Mouse (Mus musculus) heart, postnatal 0 days (tissue): ENCODE data around the gene Srms. TPM values are rescaled to one million over a fixed set of nuclear protein-coding genes. Genes with fewer than 3 reads are reported as not detected.

Source experiments
- ATAC-seq: fragments of 200-750 bp; cut with Nextera tagmentation; 2 replicates; pipeline ENCODE4 v1.8.0; 2017; ENCODE audit warnings: low read depth, moderate number of reproducible peaks, moderate library complexity; ENCODE audit not compliant: insufficient read depth
- DNase-seq: peaks from one replicate; pipeline ENCODE4 v3.0.0-alpha.2; 2016; ENCODE audit warnings: low spot score
- H3K27ac ChIP-seq: fragments of 300-500 bp; sonication (generic); 2 replicates; pipeline ENCODE4 v1.5.1; 2014; ENCODE audit warnings: low read depth, mild to moderate bottlenecking
- H3K27me3 ChIP-seq: fragments of 300-500 bp; sonication (generic); 2 replicates; pipeline ENCODE4 v1.6.1; 2014; ENCODE audit warnings: low read length, mixed read lengths; ENCODE audit not compliant: control insufficient read depth, insufficient read depth
- H3K36me3 ChIP-seq: fragments of 300-500 bp; sonication (generic); replicated peaks from 2 replicates; pipeline ENCODE4 v1.6.1; 2014; ENCODE audit warnings: low read length, mixed read lengths; ENCODE audit not compliant: control insufficient read depth, insufficient read depth
- H3K4me1 ChIP-seq: fragments of 300-500 bp; sonication (generic); 2 replicates; pipeline ENCODE4 v1.6.1; 2014; ENCODE audit warnings: antibody characterized with exemption; ENCODE audit not compliant: control insufficient read depth, insufficient read depth
- H3K4me2 ChIP-seq: fragments of 300-500 bp; sonication (generic); 2 replicates; pipeline ENCODE4 v1.6.1; 2014; ENCODE audit warnings: low read depth, mild to moderate bottlenecking, low read length, moderate library complexity
- H3K4me3 ChIP-seq: fragments of 300-500 bp; sonication (generic); 2 replicates; pipeline ENCODE4 v1.5.1; 2014; ENCODE audit warnings: low read depth, low read length
- H3K9ac ChIP-seq: fragments of 300-500 bp; sonication (generic); replicated peaks from 2 replicates; pipeline ENCODE4 v1.6.1; 2014; ENCODE audit warnings: low read depth, low read length, mixed read lengths
- H3K9me3 ChIP-seq: fragments of 300-500 bp; sonication (generic); replicated peaks from 2 replicates; pipeline ENCODE4 v1.6.1; 2016; ENCODE audit warnings: low read length; ENCODE audit not compliant: control insufficient read depth
- CTCF ChIP-seq: IDR thresholded peaks from 2 replicates; pipeline ENCODE4 v1.5.1; 2016; ENCODE audit warnings: antibody characterized with exemption, control low read depth, low read depth
- EP300 ChIP-seq: IDR thresholded peaks from 2 replicates; pipeline ENCODE4 v1.6.1; 2016; ENCODE audit warnings: antibody characterized with exemption, low read depth
- WGBS: fragments of 180-500 bp; shearing (Covaris S2); extraction: QIAGEN DNeasy Blood & Tissue Kit; methylation state at CpG from one replicate; pipeline ENCODE4 v1.1.7; 2014; 5-methylcytosine and 5-hydroxymethylcytosine counted together
- polyA plus RNA-seq: library from polyadenylated mRNA; unstranded; fragments of >200 nt; fragmentation: Nextera tagmentation; extraction: Ambion mirVana; gene quantifications from 2 replicates; pipeline ENCODE4 v1.2.1, GENCODE M21; 2015
- total RNA-seq: library from RNA; depleted of rRNA; stranded (reverse); fragments of >200 nt; gene quantifications from 2 replicates; pipeline ENCODE4 v1.2.3, GENCODE M21; 2014; ENCODE audit warnings: low replicate concordance

The Srms gene
- total and polyA plus RNA-seq, 2 experiments from 2014 or later = 0.08 TPM; not detected in 1

- 3% methylated on average over 25 of the region's 25 CpGs for WGBS
- H3K4me1 ChIP-seq = 0 out of 2 replicates have a peak, but pooled peaks cover 4% of the 10 kb centered on the region
- no peaks in the 10 kb centered on the region for H3K36me3 ChIP-seq
- H3K4me3 ChIP-seq = peak within 1 kb of the TSS; percentile 16
- H3K27ac ChIP-seq = 0 out of 2 replicates have a peak within 1 kb of the TSS, but pooled peaks have one; percentile 5
- no peak within 1 kb of the TSS for H3K9ac ChIP-seq
- 0 out of 2 replicates have a peak, but pooled peaks cover 4% of the 10 kb centered on the region for H3K27me3 ChIP-seq
- TF ChIP-seq CTCF (peak; percentile 16; the same call in 1 of the 2 replicates), EP300 (no peak)
- peak within 1 kb of the TSS; percentile 54 for H3K4me2 ChIP-seq
- DNase-seq (peak; percentile 57), ATAC-seq (peak; percentile 82)
- no peaks in the 10 kb centered on the region for H3K9me3 ChIP-seq
Measured at GRCm38 (mm10) chr2:181219538-181220216, 6.7 kb upstream of the Srms start, which contains the start of gene Fndc11. Fndc11 (plus strand) TSS chr2:181220013.

- 48% methylated on average over 5 of the region's 5 CpGs for WGBS
- DNase-seq = no peak
- H3K4me1 ChIP-seq = 0 out of 2 replicates have a peak, but pooled peaks cover 4% of the 10 kb centered on the region
- H3K4me2 ChIP-seq = no peak overlapping the region
- H3K27ac ChIP-seq = 0 out of 2 replicates have a peak overlapping the region, but pooled peaks have one; percentile 5
- no peak for ATAC-seq
- H3K9ac ChIP-seq = no peak overlapping the region
- H3K9me3 ChIP-seq = no peaks in the 10 kb centered on the region
- no peak overlapping the region for H3K4me3 ChIP-seq
- H3K36me3 ChIP-seq = no peaks in the 10 kb centered on the region
- peaks cover 10% of the 10 kb centered on the region for H3K27me3 ChIP-seq
- TF ChIP-seq CTCF (no peak), EP300 (no peak)
Measured at GRCm38 (mm10) chr2:181218881-181219485, 6.0 kb upstream of the Srms start.

GRCm38 (mm10) chr2:181216037-181216436 lies 3.1 kb upstream of the Srms start:
- no peak overlapping the region for H3K4me2 ChIP-seq
- H3K4me1 ChIP-seq = 0 out of 2 replicates have a peak, but pooled peaks cover 4% of the 10 kb centered on the region
- ATAC-seq (no peak), DNase-seq (no peak)
- H3K9me3 ChIP-seq = no peaks in the 10 kb centered on the region
- TF ChIP-seq EP300 (no peak), CTCF (no peak)
- H3K27me3 ChIP-seq = peaks cover 35% of the 10 kb centered on the region
- 86% methylated on average over 6 of the region's 6 CpGs for WGBS
- H3K4me3 ChIP-seq = no peak overlapping the region
- H3K27ac ChIP-seq = no peak overlapping the region
- no peaks in the 10 kb centered on the region for H3K36me3 ChIP-seq
- H3K9ac ChIP-seq = no peak overlapping the region

DNA sequence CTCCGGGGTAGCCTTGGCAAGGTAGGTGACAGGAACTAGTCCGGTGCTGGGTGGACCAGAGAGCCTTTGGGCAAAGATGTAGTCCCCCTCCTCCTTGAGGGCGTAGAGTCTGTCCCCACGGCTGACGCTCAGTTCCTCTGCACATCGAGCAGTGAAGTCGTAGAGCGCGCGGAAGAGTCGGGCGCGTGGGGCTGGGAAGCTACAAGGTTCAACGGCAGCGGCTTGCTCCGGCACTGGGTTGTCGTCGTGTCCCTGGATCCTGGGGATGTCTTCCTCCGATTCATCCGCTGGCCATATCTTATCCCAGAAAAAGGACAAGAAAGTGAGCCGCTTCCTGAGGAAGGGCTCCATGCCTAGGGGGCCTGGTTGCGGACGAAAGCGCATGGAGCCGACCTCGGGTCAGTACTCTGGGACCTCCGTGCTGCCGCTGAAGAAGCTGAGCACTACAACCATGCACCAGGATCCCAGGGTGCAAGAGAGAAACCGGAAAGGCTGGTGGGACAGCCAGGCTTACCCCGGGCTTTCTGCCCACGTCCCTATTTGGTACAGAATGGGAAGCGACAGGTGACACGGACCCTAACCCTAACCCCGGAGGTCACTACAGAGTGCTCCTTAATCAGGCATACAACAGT lies 480 bp downstream of the Srms start:
- Histone ChIP-seq H3K4me3 (peak overlapping the region; percentile 37), H3K27ac (no peak overlapping the region), H3K27me3 (peaks cover 44% of the 10 kb centered on the region), H3K36me3 (no peaks in the 10 kb centered on the region), H3K4me2 (peak overlapping the region; percentile 57), H3K9me3 (no peaks in the 10 kb centered on the region), H3K9ac (no peak overlapping the region), H3K4me1 (no peaks in the 10 kb centered on the region)
- ATAC-seq (no peak), DNase-seq (no peak)
- WGBS = 4% methylated on average over 34 of the region's 34 CpGs
- no peak for TF ChIP-seq CTCF
- TF ChIP-seq EP300 = no peak

GRCm38 (mm10) chr2:181206118-181206517 lies 6.9 kb downstream of the Srms start:
- H3K36me3 ChIP-seq = no peaks in the 10 kb centered on the region
- ATAC-seq (no peak), DNase-seq (no peak)
- H3K4me2 ChIP-seq = no peak overlapping the region
- no peak overlapping the region for H3K9ac ChIP-seq
- no peak overlapping the region for H3K27ac ChIP-seq
- 57% methylated on average over 9 of the region's 9 CpGs for WGBS
- H3K4me1 ChIP-seq = no peaks in the 10 kb centered on the region
- H3K9me3 ChIP-seq = no peaks in the 10 kb centered on the region
- TF ChIP-seq CTCF = no peak
- TF ChIP-seq EP300 = no peak
- peaks cover 18% of the 10 kb centered on the region; the same call in 1 of the 2 replicates for H3K27me3 ChIP-seq
- no peak overlapping the region for H3K4me3 ChIP-seq
